Mouse (Mus musculus): ENCODE data around the gene Rab40c. TPM values are rescaled to one million over a fixed set of nuclear protein-coding genes. Genes with fewer than 3 reads are reported as not detected.

The Rab40c gene
- polyA plus RNA-seq, 1 experiment: 18.3 TPM

- Histone ChIP-seq H3K4me3 (no peak overlapping the region), H3K79me2 (ENCODE audit: control insufficient read depth, insufficient read depth) (no peaks in the 10 kb centered on the region), H3ac (ENCODE audit: control insufficient read depth, insufficient read length) (no peak overlapping the region), H3K36me3 (ENCODE audit: control insufficient read depth, insufficient read depth) (no peaks in the 10 kb centered on the region), H3K27me3 (ENCODE audit: control insufficient read depth, insufficient read depth, insufficient read length) (no peaks in the 10 kb centered on the region), H3K4me2 (ENCODE audit: low read depth) (no peak overlapping the region)
- TF ChIP-seq MYOD1 (IDR thresholded peaks at IDR 0.05; ENCODE audit: control insufficient read depth in 1 of 3, insufficient read length in 2 of 3, low read depth in 2 of 3) (no peak), TCF12 (IDR thresholded peaks at IDR 0.05; ENCODE audit: insufficient read depth, poor library complexity, severe bottlenecking) (no peak), USF1 (IDR thresholded peaks at IDR 0.05; ENCODE audit: low read depth) (no peak), TCF3 (IDR thresholded peaks at IDR 0.05; ENCODE audit: insufficient read length, low read depth) (no peak), POLR2A (IDR thresholded peaks at IDR 0.05; ENCODE audit: insufficient read length, low read depth) (no peak), CEBPB (IDR thresholded peaks at IDR 0.05; ENCODE audit: insufficient read depth, poor library complexity, severe bottlenecking) (no peak), MYOG (IDR thresholded peaks at IDR 0.05; ENCODE audit: control insufficient read depth in 1 of 3, insufficient read depth in 1 of 3, insufficient read length in 2 of 3, low read depth in 2 of 3) (no peak), POLR2AphosphoS2 (IDR thresholded peaks at IDR 0.05; ENCODE audit: insufficient read length, low read depth) (no peak), E2F4 (IDR thresholded peaks at IDR 0.05; ENCODE audit: insufficient read depth) (no peak), MAX (IDR thresholded peaks at IDR 0.05; ENCODE audit: low read depth) (no peak), REST (IDR thresholded peaks at IDR 0.05; ENCODE audit: insufficient read depth, insufficient read length) (no peak), SRF (IDR thresholded peaks at IDR 0.05; ENCODE audit: control insufficient read depth, insufficient read length, low read depth) (no peak)
Observed at GRCm38 (mm10) chr17:25869954-25870353, 49.6 kb downstream of the Rab40c start.

GRCm38 (mm10) chr17:25869498-25869897 is 50.0 kb downstream of the Rab40c start:
- Histone ChIP-seq H3K27me3 (ENCODE audit: control insufficient read depth, insufficient read depth, insufficient read length) (no peaks in the 10 kb centered on the region), H3ac (ENCODE audit: control insufficient read depth, insufficient read length) (no peak overlapping the region), H3K36me3 (ENCODE audit: control insufficient read depth, insufficient read depth) (no peaks in the 10 kb centered on the region), H3K4me3 (no peak overlapping the region), H3K4me2 (ENCODE audit: low read depth) (no peak overlapping the region), H3K79me2 (ENCODE audit: control insufficient read depth, insufficient read depth) (no peaks in the 10 kb centered on the region)
- TF ChIP-seq SRF (IDR thresholded peaks at IDR 0.05; ENCODE audit: control insufficient read depth, insufficient read length, low read depth) (no peak), MAX (IDR thresholded peaks at IDR 0.05; ENCODE audit: low read depth) (no peak), E2F4 (IDR thresholded peaks at IDR 0.05; ENCODE audit: insufficient read depth) (no peak)

- peak within 1 kb of the TSS; percentile 25 for H3ac ChIP-seq (ENCODE audit: control insufficient read depth, insufficient read length)
- peak within 1 kb of the TSS; percentile 34 for H3K4me3 ChIP-seq
- TF ChIP-seq POLR2AphosphoS2 (IDR thresholded peaks at IDR 0.05; ENCODE audit: insufficient read length, low read depth) (peak; percentile 63), USF1 (IDR thresholded peaks at IDR 0.05; ENCODE audit: low read depth) (no peak), CEBPB (IDR thresholded peaks at IDR 0.05; ENCODE audit: insufficient read depth, poor library complexity, severe bottlenecking) (no peak), TCF12 (IDR thresholded peaks at IDR 0.05; ENCODE audit: insufficient read depth, poor library complexity, severe bottlenecking) (no peak), POLR2A (IDR thresholded peaks at IDR 0.05; ENCODE audit: insufficient read length, low read depth) (peak; percentile 69), MYOD1 (IDR thresholded peaks at IDR 0.05; ENCODE audit: control insufficient read depth in 1 of 3, insufficient read length in 2 of 3, low read depth in 2 of 3) (no peak), TCF3 (IDR thresholded peaks at IDR 0.05; ENCODE audit: insufficient read length, low read depth) (no peak), MAX (IDR thresholded peaks at IDR 0.05; ENCODE audit: low read depth) (no peak), REST (IDR thresholded peaks at IDR 0.05; ENCODE audit: insufficient read depth, insufficient read length) (no peak), SRF (IDR thresholded peaks at IDR 0.05; ENCODE audit: control insufficient read depth, insufficient read length, low read depth) (no peak), E2F4 (IDR thresholded peaks at IDR 0.05; ENCODE audit: insufficient read depth) (no peak), MYOG (IDR thresholded peaks at IDR 0.05; ENCODE audit: control insufficient read depth in 1 of 3, insufficient read depth in 1 of 3, insufficient read length in 2 of 3, low read depth in 2 of 3) (no peak)
- H3K79me2 ChIP-seq (ENCODE audit: control insufficient read depth, insufficient read depth): no peaks in the 10 kb centered on the region
- H3K36me3 ChIP-seq (ENCODE audit: control insufficient read depth, insufficient read depth): no peaks in the 10 kb centered on the region
- no peaks in the 10 kb centered on the region for H3K27me3 ChIP-seq (ENCODE audit: control insufficient read depth, insufficient read depth, insufficient read length)
- peak within 1 kb of the TSS; percentile 99 for H3K4me2 ChIP-seq (ENCODE audit: low read depth)
Observed at GRCm38 (mm10) chr17:25868601-25869191, 50.8 kb downstream of the Rab40c start, which contains the start of gene Mcrip2. Mcrip2 (minus strand) TSS chr17:25868764.

GRCm38 (mm10) chr17:25867836-25868600 is 51.5 kb downstream of the Rab40c start:
- Histone ChIP-seq H3K27me3 (ENCODE audit: control insufficient read depth, insufficient read depth, insufficient read length) (no peaks in the 10 kb centered on the region), H3K4me3 (peak overlapping the region; percentile 34), H3K36me3 (ENCODE audit: control insufficient read depth, insufficient read depth) (no peaks in the 10 kb centered on the region), H3K4me2 (ENCODE audit: low read depth) (peak overlapping the region; percentile 99), H3K79me2 (ENCODE audit: control insufficient read depth, insufficient read depth) (no peaks in the 10 kb centered on the region), H3ac (ENCODE audit: control insufficient read depth, insufficient read length) (peak overlapping the region; percentile 25)
- TF ChIP-seq TCF12 (IDR thresholded peaks at IDR 0.05; ENCODE audit: insufficient read depth, poor library complexity, severe bottlenecking) (no peak), SRF (IDR thresholded peaks at IDR 0.05; ENCODE audit: control insufficient read depth, insufficient read length, low read depth) (no peak), E2F4 (IDR thresholded peaks at IDR 0.05; ENCODE audit: insufficient read depth) (no peak), MYOG (IDR thresholded peaks at IDR 0.05; ENCODE audit: control insufficient read depth in 1 of 3, insufficient read depth in 1 of 3, insufficient read length in 2 of 3, low read depth in 2 of 3) (peak in 2 of 3 experiments; percentile 34 to 67), MYOD1 (IDR thresholded peaks at IDR 0.05; ENCODE audit: control insufficient read depth in 1 of 3, insufficient read length in 2 of 3, low read depth in 2 of 3) (peak in 1 of 3 experiments; percentile 52), TCF3 (IDR thresholded peaks at IDR 0.05; ENCODE audit: insufficient read length, low read depth) (no peak), USF1 (IDR thresholded peaks at IDR 0.05; ENCODE audit: low read depth) (no peak)
